Mouse (Mus musculus) thymus, adult 18-20 months (tissue): Measurements from ENCODE around the gene Myl12a.

ENCODE experiments used
- DNase-seq, 2 experiments: peaks; one replicate each; pipeline ENCODE4 v3.0.0; 2022; ENCODE audit warnings: mixed read lengths in 2 of 2

The Myl12a gene

DNA sequence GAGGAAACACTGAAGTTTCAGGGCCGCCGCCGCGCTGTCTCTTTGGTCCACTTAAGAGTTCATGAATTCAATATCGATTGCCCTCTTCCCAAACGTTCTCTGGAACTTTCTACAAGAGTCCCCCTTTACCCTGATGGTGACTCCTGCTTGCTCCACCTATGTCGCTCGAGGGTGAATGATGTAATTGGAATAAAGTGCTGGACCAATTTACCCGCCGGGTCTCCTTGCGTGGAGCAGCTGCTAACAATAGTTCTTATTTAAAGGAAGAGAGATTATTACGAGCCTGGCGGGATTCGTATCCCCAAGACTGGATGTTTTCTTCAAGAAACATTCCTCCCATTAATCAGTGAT is at the start of gene Myl12a:
TSS of gene Myl12a (minus strand) at position 135 of the 351 bp plus-strand sequence.
- no peak for DNase-seq

DNA sequence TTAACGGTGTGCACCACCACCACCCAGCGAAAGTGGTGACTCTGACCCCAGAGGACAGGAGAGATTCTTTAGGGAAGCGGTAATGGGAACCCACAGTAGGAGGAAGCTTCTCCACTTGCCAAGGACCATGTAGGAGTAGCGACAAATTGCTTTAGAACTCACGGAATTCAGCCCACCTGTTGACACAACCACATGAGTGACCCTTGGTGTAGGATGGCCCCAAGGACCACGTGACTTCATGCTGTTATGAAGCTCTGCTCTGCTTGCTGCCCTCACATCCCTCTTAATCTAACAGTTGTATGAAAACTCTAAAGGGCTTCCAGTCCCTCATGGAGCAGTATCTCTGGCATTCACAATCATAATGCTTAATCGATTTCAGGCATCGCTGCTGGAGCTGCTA is 46.6 kb upstream of the Myl12a start:
- no peak for DNase-seq

- no peak for DNase-seq
Observed at GRCm38 (mm10) chr17:71046856-71047255, 44.2 kb upstream of the Myl12a start.

- no peak for DNase-seq
Observed at GRCm38 (mm10) chr17:71045591-71045990, 42.9 kb upstream of the Myl12a start.

GRCm38 (mm10) chr17:71042645-71043044 is 40.0 kb upstream of the Myl12a start:
- DNase-seq, result no peak

DNA sequence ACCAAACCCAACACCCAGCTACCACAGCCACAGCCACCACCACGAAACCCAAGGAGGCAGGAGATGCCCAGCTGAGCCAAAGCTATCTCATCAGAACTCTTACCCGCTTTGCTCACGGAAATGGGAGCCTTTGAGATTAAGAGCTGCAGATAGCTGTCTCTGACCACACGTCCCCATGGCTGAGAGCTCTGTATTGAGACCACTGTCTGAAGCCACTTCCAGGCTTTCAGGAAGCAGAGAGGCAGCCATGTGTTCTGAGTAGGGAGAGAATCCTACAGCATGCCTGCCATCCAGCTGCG is 37.9 kb upstream of the Myl12a start:
- no peak for DNase-seq

GRCm38 (mm10) chr17:71039851-71040581 is 37.3 kb upstream of the Myl12a start:
- DNase-seq, result no peak

GRCm38 (mm10) chr17:71038812-71039211 is 36.1 kb upstream of the Myl12a start:
- DNase-seq, result no peak

GRCm38 (mm10) chr17:71037188-71037587 is 34.5 kb upstream of the Myl12a start:
- no peak for DNase-seq

DNA sequence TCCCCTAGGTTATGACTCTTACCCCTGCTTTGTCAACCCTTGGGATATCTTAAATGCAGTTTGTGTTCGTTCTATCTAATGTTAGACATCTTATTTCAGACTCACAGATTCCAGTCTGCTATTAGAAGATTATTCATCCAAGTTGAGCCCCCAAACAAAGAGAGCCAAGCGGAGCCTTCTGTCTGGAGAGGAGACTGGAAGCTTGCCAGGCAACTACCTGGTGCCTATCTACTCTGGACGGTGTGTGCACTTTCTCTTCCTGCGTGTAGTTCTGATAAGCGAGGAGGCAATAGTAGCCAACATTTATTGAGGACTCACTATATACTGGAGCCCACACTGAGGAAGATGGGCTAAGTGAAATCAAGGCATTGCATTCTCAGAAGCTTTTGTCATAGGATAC is 31.8 kb upstream of the Myl12a start:
- DNase-seq, result no peak

DNA sequence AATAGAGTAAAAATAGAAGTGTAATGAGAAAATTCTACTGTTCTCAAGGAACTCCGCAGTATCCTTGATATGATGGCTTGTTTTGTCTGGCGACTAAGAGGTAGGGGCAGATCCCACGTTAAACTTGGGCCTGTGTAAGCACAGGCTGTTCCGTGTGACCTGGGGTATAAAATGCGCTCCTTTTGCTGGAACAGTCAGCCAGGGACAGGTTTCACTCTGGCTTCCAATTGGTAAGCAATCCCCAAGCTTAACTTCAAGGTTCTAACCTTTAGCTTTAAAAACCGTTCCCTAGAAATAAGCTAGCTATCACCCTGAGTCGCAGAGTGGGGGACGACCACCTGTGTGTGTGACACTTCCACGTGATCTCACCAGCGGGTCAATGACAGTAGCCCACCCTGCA is 30.0 kb upstream of the Myl12a start:
- DNase-seq, result no peak

DNA sequence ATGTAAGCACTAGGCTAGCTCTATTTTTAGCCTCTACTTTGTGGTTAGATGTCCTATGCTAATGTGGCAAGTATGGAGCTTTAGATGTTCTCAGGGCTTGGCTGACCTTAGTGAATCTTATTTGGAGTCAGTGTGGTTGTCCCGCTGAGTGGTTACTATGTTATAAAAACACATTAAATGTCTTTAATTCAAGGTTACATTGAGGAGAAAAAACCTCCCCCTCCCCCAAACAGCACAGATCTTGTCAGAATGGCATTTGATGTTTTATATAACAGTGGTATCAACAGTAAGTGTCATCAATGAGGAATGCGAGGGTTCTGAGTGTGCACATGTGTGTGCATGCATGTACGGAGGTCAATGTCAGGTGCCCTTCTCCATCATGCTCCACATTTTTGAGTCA is 24.5 kb upstream of the Myl12a start:
- no peak for DNase-seq

- DNase-seq, result no peak
Observed at GRCm38 (mm10) chr17:71025922-71026321, 23.2 kb upstream of the Myl12a start.

- DNase-seq, result no peak
Observed at GRCm38 (mm10) chr17:71024071-71024470, 21.4 kb upstream of the Myl12a start.

DNA sequence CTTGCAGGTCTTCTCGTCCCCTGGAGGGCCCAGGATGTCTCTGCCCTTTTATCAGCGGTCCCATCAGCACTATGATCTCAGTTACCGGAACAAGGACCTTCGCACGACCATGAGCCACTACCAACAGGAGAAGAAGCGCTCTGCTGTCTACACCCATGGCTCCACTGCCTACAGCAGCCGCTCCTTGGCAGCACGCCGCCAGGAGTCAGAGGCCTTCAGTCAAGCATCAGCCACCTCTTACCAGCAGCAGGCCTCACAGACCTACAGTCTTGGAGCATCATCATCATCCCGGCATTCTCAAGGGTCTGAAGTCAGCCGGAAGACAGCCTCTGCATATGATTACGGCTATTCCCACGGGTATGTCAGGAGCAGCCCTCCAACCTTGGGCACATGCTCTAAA is 20.2 kb upstream of the Myl12a start:
- no peak for DNase-seq

DNA sequence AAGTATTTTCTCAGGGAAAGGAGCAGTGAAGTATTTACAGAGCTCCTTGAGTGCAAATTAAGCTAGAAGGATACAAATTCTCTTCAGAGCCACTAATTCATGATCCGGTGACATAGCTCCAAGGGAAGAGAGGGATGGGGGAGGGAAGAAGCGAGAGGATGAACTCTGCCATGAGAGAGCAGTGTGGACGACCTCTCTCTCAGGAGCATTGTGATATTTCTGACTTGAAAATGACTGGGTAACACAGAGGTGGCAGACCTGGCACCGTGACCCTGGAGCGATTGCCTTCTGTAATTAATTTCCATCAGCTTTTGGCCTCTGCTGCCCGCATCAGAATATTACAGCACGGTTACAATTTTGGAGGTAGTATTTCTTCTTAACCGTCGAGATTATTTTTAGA is 17.2 kb upstream of the Myl12a start:
- DNase-seq, result no peak

GRCm38 (mm10) chr17:71019309-71019655 is 16.6 kb upstream of the Myl12a start:
- DNase-seq, result no peak

DNA sequence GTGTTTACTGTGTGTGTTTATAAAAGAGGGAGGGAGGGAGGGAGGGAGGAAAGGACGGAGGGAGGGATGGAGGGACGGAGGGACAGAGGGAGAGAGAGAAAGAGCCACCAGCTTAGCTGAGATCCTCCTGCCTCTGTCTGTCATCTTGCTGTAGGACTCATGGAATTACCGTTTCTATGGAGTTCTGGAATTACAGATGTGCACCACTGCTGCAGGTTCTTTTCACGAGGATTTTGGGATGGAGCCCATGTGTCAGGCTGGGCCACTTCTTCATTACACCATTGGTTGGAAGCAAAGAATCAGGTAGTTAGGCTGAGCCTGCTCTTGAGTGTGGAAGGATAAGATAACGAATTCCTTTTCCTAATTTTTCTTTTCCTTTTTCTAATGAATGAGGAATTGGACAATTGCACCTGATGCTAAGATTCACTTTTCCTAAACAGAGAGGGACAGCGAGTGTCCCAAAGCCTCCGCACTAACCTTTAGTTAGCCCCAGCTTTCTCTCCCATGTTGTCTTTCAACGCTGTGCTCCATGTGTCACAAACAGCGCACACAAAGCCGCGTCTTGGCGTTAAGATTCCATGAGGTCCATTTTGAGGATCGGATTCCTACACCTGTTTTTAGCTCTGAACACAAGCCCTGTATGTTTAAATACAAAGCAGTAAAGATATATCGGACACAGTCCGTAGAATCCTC is 16.1 kb upstream of the Myl12a start:
- no peak for DNase-seq

GRCm38 (mm10) chr17:71018151-71018550 is 15.5 kb upstream of the Myl12a start:
- DNase-seq, result no peak

- DNase-seq, result no peak
Observed at GRCm38 (mm10) chr17:71017457-71017998, 14.8 kb upstream of the Myl12a start.

DNA sequence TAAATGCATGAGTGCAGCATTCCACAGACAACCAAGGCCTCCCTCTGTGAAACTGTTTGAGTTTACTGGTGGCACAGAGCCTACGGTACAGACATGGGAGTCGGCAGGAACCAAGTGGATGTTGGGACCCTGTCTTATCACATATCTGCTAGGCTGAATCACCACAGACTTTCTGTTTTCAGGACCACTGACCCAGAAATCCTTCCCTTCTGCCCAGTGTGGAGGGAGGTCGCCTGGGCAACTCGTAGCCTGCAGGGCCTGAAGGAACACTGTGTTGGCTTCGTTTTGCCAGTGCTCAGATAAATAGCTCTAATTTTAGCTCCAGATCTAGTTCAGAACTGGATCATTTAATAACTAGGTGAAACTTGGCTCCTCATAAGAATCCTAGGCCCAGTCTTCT is 12.2 kb upstream of the Myl12a start:
- DNase-seq, result no peak

GRCm38 (mm10) chr17:71013105-71013504 is 10.4 kb upstream of the Myl12a start:
- DNase-seq, result no peak

DNA sequence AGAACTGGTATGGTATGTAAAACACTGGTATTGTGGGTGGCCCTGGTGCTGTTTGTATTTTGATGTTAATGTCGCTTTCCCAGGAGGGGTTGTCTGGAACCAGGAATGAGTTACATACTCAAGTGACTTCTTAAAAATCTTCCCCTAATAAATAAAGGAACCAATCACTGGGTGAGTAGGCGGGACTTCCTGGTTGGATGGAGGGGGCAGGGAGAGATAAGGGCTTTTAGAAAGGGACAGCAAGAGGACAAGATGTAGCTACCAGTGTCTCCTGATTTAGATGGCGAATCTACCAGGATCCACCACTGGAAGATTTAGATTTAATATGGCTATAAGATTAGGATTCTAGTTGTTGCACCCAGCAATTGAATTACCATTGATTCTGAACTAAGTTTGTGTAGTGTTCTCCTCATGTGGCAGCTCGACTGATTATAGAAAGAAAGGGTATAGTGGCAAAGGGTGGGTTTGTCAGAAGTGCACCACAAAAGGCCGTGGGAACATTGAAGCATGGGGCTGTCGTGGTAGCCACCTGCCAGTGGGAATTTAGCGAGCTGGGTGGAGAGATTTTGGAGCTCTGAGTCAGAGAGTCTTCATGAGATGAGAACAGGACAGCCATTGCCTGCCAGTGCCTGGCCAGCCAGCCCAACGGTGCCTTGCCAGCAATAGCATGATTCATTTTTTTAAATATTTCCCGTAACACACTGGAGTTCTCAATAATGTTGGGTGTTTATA is 9.4 kb upstream of the Myl12a start:
- DNase-seq, result no peak

DNA sequence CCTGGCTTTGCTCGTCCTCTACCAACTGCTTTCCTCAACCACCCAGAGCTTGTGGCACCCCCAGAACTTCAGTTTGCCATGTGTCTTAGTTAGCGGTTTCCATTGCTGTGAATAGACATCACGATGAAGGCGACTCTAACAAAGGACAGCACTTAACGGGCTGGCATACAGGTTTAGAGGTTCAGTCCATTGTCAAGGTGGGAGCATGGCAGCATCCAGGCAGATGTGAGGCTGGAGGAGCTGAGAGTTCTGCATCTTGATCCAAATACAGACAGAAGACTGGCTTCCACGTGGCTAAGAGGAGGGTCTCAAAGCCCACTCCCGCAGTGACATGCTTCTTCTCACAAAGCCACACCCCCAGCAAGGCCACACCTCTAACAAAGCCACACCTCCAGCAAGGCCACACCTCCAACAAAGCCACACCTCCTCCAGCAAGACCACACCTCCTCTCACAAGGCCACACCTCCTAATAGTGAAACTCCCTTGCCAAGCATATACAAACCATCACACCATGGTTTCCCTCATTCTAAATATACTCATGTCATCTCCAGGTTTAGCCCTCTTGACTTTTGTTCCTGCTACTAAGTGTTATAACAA is 8.1 kb upstream of the Myl12a start:
- no peak for DNase-seq
